Mouse (Mus musculus) CH12F3 (cell line): ENCODE data around the gene Phf23.

Source experiments
- in situ Hi-C: fragments of 300-500 bp; cut with MboI; formaldehyde crosslinking; loops from 2 replicates; pipeline ENCODE4 v1.14.3; 2020; ENCODE audit warnings: low sequenced_read_pairs

The Phf23 gene

GRCm38 (mm10) chr11:69970222-69970621 is 25.4 kb upstream of the Phf23 start:
- in situ Hi-C loops, result no loop called here

- in situ Hi-C loops, result no loop called here
These were observed 24.8 kb upstream of the Phf23 start for GRCm38 (mm10) chr11:69970775-69971174.

- in situ Hi-C loops, result no loop called here
These were observed 20.7 kb upstream of the Phf23 start for GRCm38 (mm10) chr11:69974907-69975306.

- in situ Hi-C loops, result no loop called here
These were observed 19.3 kb upstream of the Phf23 start for GRCm38 (mm10) chr11:69976271-69976670.

- in situ Hi-C loops, result no loop called here
These were observed 15.8 kb upstream of the Phf23 start for GRCm38 (mm10) chr11:69979827-69980195.

GRCm38 (mm10) chr11:69980196-69981140 is 15.1 kb upstream of the Phf23 start:
- in situ Hi-C loops, result no loop called here

GRCm38 (mm10) chr11:69981141-69981762 is 14.3 kb upstream of the Phf23 start, which contains the start of gene Ctdnep1:
TSS of gene Ctdnep1 (plus strand) at chr11:69981156.
- in situ Hi-C loops, result no loop called here

- in situ Hi-C loops, result no loop called here
These were observed 13.4 kb upstream of the Phf23 start, which contains the start of gene Elp5 for GRCm38 (mm10) chr11:69982225-69982624. TSS of gene Elp5 (minus strand) at chr11:69982517.

- in situ Hi-C loops, result no loop called here
These were observed 12.7 kb upstream of the Phf23 start for GRCm38 (mm10) chr11:69982877-69983276.

GRCm38 (mm10) chr11:69983377-69983776 is 12.2 kb upstream of the Phf23 start:
- in situ Hi-C loops, result no loop called here

GRCm38 (mm10) chr11:69984431-69984830 is 11.1 kb upstream of the Phf23 start:
- in situ Hi-C loops, result no loop called here

GRCm38 (mm10) chr11:69989949-69990348 is 5.6 kb upstream of the Phf23 start:
- in situ Hi-C loops, result no loop called here

GRCm38 (mm10) chr11:69990850-69991691 is 4.5 kb upstream of the Phf23 start, which contains the start of gene Gabarap:
TSS of gene Gabarap (plus strand) at chr11:69991143.
- in situ Hi-C loops, result no loop called here

GRCm38 (mm10) chr11:69991711-69992110 is 3.9 kb upstream of the Phf23 start:
- in situ Hi-C loops, result no loop called here

- in situ Hi-C loops, result no loop called here
These were observed 3.2 kb upstream of the Phf23 start for GRCm38 (mm10) chr11:69992396-69992795.

GRCm38 (mm10) chr11:69992932-69993331 is 2.6 kb upstream of the Phf23 start:
- in situ Hi-C loops, result no loop called here

GRCm38 (mm10) chr11:69994401-69995090 is 1.0 kb upstream of the Phf23 start:
- in situ Hi-C loops, result no loop called here

- in situ Hi-C loops, result no loop called here
These were observed 834 bp downstream of the Phf23 start for GRCm38 (mm10) chr11:69996161-69997061.

GRCm38 (mm10) chr11:69997070-69997509 is 1.5 kb downstream of the Phf23 start:
- in situ Hi-C loops, result no loop called here
